Mouse (Mus musculus) large intestine, adult 2 months (tissue): ENCODE measurements around the gene Fgf2. TPM values are rescaled to one million over a fixed set of nuclear protein-coding genes. Genes with fewer than 3 reads are reported as not detected.
A peak's percentile ranks its signal among the peaks of the same experiment; 100 is the strongest.

Experiments
- DNase-seq: peaks from one replicate; pipeline ENCODE4 v3.0.0-alpha.2; 2012; ENCODE audit warnings: low read depth, low spot score
- WGBS: fragments of 180-500 bp; shearing (Covaris S2); methylation state at CpG from one replicate; pipeline ENCODE4 v1.1.7; 2018; 5-methylcytosine and 5-hydroxymethylcytosine counted together
- polyA plus RNA-seq: library from polyadenylated mRNA; depleted of rRNA; stranded (reverse); fragments of >200 nt; gene quantifications from 2 replicates; pipeline ENCODE4 v1.2.3, GENCODE M21; 2012; rRNA removed

Gene Fgf2
- polyA plus RNA-seq, 1 experiment: 0.57 TPM

GRCm38 (mm10) chr3:37401729-37402610 lies 53.8 kb downstream of the Fgf2 start:
- WGBS: 76% methylated on average over 11 of the region's 11 CpGs
- no peak for DNase-seq

- no peak for DNase-seq
These were observed 59.5 kb downstream of the Fgf2 start for GRCm38 (mm10) chr3:37407598-37407997.

GRCm38 (mm10) chr3:37413446-37413845 lies 65.3 kb downstream of the Fgf2 start:
- WGBS: 78% methylated on average over 3 of the region's 3 CpGs
- no peak for DNase-seq

GRCm38 (mm10) chr3:37414413-37414960 lies 66.3 kb downstream of the Fgf2 start:
- 33% methylated on average over 14 of the region's 14 CpGs for WGBS
- peak; percentile 48 for DNase-seq

GRCm38 (mm10) chr3:37418341-37418740 lies 70.2 kb downstream of the Fgf2 start:
- WGBS: 48% methylated on average over 5 of the region's 5 CpGs
- no peak for DNase-seq

GRCm38 (mm10) chr3:37418961-37419457 lies 70.9 kb downstream of the Fgf2 start:
- under 1% methylated on average over 30 of the region's 30 CpGs for WGBS
- DNase-seq: no peak

GRCm38 (mm10) chr3:37419458-37419991 lies 71.4 kb downstream of the Fgf2 start, which contains the start of gene Spata5:
Gene Spata5 (plus strand): TSS chr3:37419896.
- under 1% methylated on average over 50 of the region's 50 CpGs for WGBS
- DNase-seq: peak; percentile 95

- peak; percentile 52 for DNase-seq
- under 1% methylated on average over 50 of the region's 50 CpGs for WGBS
These were observed 71.9 kb downstream of the Fgf2 start, which contains the start of gene Nudt6 for GRCm38 (mm10) chr3:37420072-37420471. Gene Nudt6 (minus strand): TSS chr3:37420211.

GRCm38 (mm10) chr3:37420641-37421040 lies 72.5 kb downstream of the Fgf2 start:
- WGBS: under 1% methylated on average over 24 of the region's 24 CpGs
- DNase-seq: no peak

- WGBS: 11% methylated on average over 3 of the region's 3 CpGs
These were observed 73.0 kb downstream of the Fgf2 start for GRCm38 (mm10) chr3:37421179-37421578.

GRCm38 (mm10) chr3:37426069-37426468 lies 77.9 kb downstream of the Fgf2 start:
- no peak for DNase-seq
- WGBS: 90% methylated on average over 3 of the region's 3 CpGs

More at GRCm38 (mm10) chr3:37421179-37421578, 73.0 kb downstream of the Fgf2 start:
- no peak for DNase-seq

- DNase-seq: no peak
These were observed 82.2 kb downstream of the Fgf2 start for GRCm38 (mm10) chr3:37430359-37430758.

- no peak for DNase-seq
- WGBS: 75% methylated on average over 1 of the region's 1 CpGs
These were observed 91.6 kb downstream of the Fgf2 start for GRCm38 (mm10) chr3:37439770-37440169.

- DNase-seq: no peak
- WGBS: 70% methylated on average over 2 of the region's 2 CpGs
These were observed 95.3 kb downstream of the Fgf2 start for GRCm38 (mm10) chr3:37443409-37443808.

GRCm38 (mm10) chr3:37455992-37456391 lies 107.8 kb downstream of the Fgf2 start:
- 68% methylated on average over 1 of the region's 1 CpGs for WGBS

More at GRCm38 (mm10) chr3:37455992-37456391, 107.8 kb downstream of the Fgf2 start:
- DNase-seq: no peak

Other genes starting within 250 kb of the Fgf2 start
- gene Il2, start 222.4 kb upstream of the Fgf2 start, polyA plus RNA-seq: not detected in 2 replicates
- 0.11 and 0.16 TPM in 2 replicates for gene Il21, start 115.7 kb upstream of the Fgf2 start, polyA plus RNA-seq
- 0.62 and 0.81 TPM in 2 replicates for gene Bbs12, start 35.8 kb upstream of the Fgf2 start, polyA plus RNA-seq
- gene Cetn4, start 35.6 kb upstream of the Fgf2 start, polyA plus RNA-seq: 0.07 and 0.14 TPM in 2 replicates
- gene Spata5, start 71.5 kb downstream of the Fgf2 start, polyA plus RNA-seq: 2.2 and 2.7 TPM in 2 replicates
- 8.3 and 10.6 TPM in 2 replicates for gene Nudt6, start 71.9 kb downstream of the Fgf2 start, polyA plus RNA-seq